Mouse (Mus musculus) E14TG2a.4 (cell line): ENCODE results near the gene Ptpn14.
A peak's percentile ranks its signal among the peaks of the same experiment; 100 is the strongest.

ENCODE experiments used
- H3K27me3 ChIP-seq: 2 replicates; pipeline ENCODE4 v1.6.1; 2014; ENCODE audit warnings: low read length, control low read depth; ENCODE audit not compliant: insufficient read depth
- H3K36me3 ChIP-seq: 2 replicates; pipeline ENCODE4 v1.6.1; 2014; ENCODE audit warnings: low read length, control low read depth; ENCODE audit not compliant: insufficient read depth
- H3K4me1 ChIP-seq: replicated peaks from 2 replicates; pipeline ENCODE4 v1.6.1; 2014; ENCODE audit warnings: low read depth, low read length, control low read depth
- H3K4me3 ChIP-seq: replicated peaks from 2 replicates; pipeline ENCODE4 v1.5.1; 2014; ENCODE audit warnings: mild to moderate bottlenecking, low read length
- H3K9me3 ChIP-seq: 2 replicates; pipeline ENCODE4 v1.6.1; 2014; ENCODE audit warnings: low read length, control low read depth
- CTCF ChIP-seq: conservative IDR thresholded peaks from 2 replicates; pipeline ENCODE4 v1.5.1; 2014; ENCODE audit warnings: low read length
- NANOG ChIP-seq: IDR thresholded peaks from 2 replicates; pipeline ENCODE4 v1.6.1; 2014; ENCODE audit warnings: borderline replicate concordance, low read length, mixed read lengths
- POU5F1 ChIP-seq: IDR thresholded peaks from 2 replicates; pipeline ENCODE4 v1.6.1; 2014; ENCODE audit warnings: low read length, borderline replicate concordance

The Ptpn14 gene

GRCm38 (mm10) chr1:189694391-189694790, 33.7 kb upstream of the Ptpn14 start:
- Histone ChIP-seq H3K4me1 (peaks cover 13% of the 10 kb centered on the region), H3K9me3 (peaks cover 2% of the 10 kb centered on the region), H3K4me3 (no peak overlapping the region), H3K36me3 (no peaks in the 10 kb centered on the region), H3K27me3 (0 out of 2 replicates have a peak, but pooled peaks cover 4% of the 10 kb centered on the region)
- TF ChIP-seq POU5F1 (no peak), CTCF (no peak), NANOG (no peak)

DNA sequence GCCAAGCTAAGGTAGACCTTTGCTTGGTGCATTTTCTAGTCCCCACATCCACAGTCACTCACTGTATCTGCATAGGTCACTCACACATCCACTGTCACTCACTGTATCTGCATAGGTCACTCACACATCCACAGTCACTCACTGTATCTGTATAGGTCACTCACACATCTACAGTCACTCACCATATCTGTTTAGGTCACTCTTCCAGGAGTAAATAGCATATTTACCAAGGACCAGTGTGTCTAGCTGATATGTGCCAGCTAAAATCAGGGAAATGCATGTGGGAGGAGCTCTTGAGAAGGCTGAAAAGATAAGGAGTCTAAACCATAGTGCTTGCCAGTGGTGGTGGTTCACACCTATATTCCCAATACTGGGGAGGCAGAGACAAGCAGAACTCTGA, 32.7 kb upstream of the Ptpn14 start:
- Histone ChIP-seq H3K4me1 (peaks cover 13% of the 10 kb centered on the region), H3K9me3 (no peaks in the 10 kb centered on the region), H3K27me3 (0 out of 2 replicates have a peak, but pooled peaks cover 4% of the 10 kb centered on the region), H3K4me3 (no peak overlapping the region), H3K36me3 (no peaks in the 10 kb centered on the region)
- TF ChIP-seq NANOG (no peak), POU5F1 (no peak), CTCF (no peak)

GRCm38 (mm10) chr1:189698416-189698815, 29.7 kb upstream of the Ptpn14 start:
- Histone ChIP-seq H3K36me3 (no peaks in the 10 kb centered on the region), H3K9me3 (no peaks in the 10 kb centered on the region), H3K27me3 (peaks cover 8% of the 10 kb centered on the region; the same call in 1 of the 2 replicates), H3K4me1 (peaks cover 9% of the 10 kb centered on the region), H3K4me3 (no peak overlapping the region)
- no peak for TF ChIP-seq NANOG
- no peak for TF ChIP-seq POU5F1
- TF ChIP-seq CTCF: no peak

GRCm38 (mm10) chr1:189700186-189700585, 27.9 kb upstream of the Ptpn14 start:
- no peak overlapping the region for H3K4me3 ChIP-seq
- TF ChIP-seq NANOG: no peak
- no peak for TF ChIP-seq CTCF
- TF ChIP-seq POU5F1: no peak

DNA sequence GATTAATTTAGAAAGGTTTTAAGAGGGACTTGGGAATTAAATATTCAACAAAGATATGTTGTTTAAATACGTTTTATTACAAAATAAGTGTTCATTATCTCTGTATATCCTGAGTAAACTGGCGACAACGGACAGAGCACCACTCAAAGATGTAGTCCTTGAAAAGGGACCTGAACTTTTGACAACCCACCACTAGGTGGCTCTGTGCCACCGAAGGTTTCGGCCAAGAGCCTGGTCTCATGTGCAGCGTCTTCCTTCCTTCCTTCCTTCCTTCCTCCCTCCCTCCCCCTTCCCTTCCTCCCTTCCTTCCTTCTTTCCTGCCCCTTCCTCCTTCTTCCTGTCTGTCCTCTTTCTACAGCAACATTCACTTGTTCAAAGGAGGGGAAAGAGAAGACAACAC, 27.1 kb upstream of the Ptpn14 start:
- Histone ChIP-seq H3K9me3 (no peaks in the 10 kb centered on the region), H3K4me3 (no peak overlapping the region), H3K4me1 (no peaks in the 10 kb centered on the region), H3K27me3 (peaks cover 12% of the 10 kb centered on the region), H3K36me3 (no peaks in the 10 kb centered on the region)
- TF ChIP-seq POU5F1 (no peak), NANOG (no peak), CTCF (peak; percentile 46)

More at GRCm38 (mm10) chr1:189700186-189700585, 27.9 kb upstream of the Ptpn14 start:
- H3K36me3 ChIP-seq: no peaks in the 10 kb centered on the region
- H3K9me3 ChIP-seq: no peaks in the 10 kb centered on the region
- peaks cover 8% of the 10 kb centered on the region; the same call in 1 of the 2 replicates for H3K27me3 ChIP-seq
- no peaks in the 10 kb centered on the region; the same call in 1 of the 2 replicates for H3K4me1 ChIP-seq

DNA sequence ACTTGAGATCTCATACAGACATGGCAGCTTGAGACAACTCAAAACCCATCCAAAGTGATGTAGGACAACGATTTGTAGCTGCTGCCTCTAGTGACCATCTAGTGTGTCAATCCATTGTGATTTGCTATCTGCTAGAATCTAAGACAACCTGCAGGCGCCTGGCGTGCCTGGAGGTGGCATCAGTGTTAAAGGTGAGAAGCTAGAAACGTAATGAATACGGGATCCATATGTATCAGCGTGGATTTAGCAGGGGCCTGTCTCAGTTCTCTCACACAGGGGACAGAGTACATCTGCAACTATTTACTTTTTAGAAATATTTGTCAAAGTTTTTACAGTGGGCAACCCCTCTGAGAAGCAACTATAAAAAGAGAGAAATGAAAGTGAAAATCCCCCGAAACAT, 24.9 kb upstream of the Ptpn14 start:
- H3K4me1 ChIP-seq: no peaks in the 10 kb centered on the region
- TF ChIP-seq POU5F1 (no peak), CTCF (no peak), NANOG (no peak)
- no peak overlapping the region for H3K4me3 ChIP-seq
- no peaks in the 10 kb centered on the region for H3K9me3 ChIP-seq
- H3K36me3 ChIP-seq: no peaks in the 10 kb centered on the region
- peaks cover 20% of the 10 kb centered on the region for H3K27me3 ChIP-seq

GRCm38 (mm10) chr1:189703591-189703990, 24.5 kb upstream of the Ptpn14 start:
- Histone ChIP-seq H3K27me3 (peaks cover 16% of the 10 kb centered on the region), H3K9me3 (no peaks in the 10 kb centered on the region), H3K36me3 (no peaks in the 10 kb centered on the region), H3K4me1 (peaks cover under 1% of the 10 kb centered on the region; the same call in 1 of the 2 replicates), H3K4me3 (no peak overlapping the region)
- no peak for TF ChIP-seq POU5F1
- no peak for TF ChIP-seq NANOG
- TF ChIP-seq CTCF: no peak

GRCm38 (mm10) chr1:189706040-189706645, 21.9 kb upstream of the Ptpn14 start:
- peaks cover 16% of the 10 kb centered on the region for H3K27me3 ChIP-seq
- H3K36me3 ChIP-seq: no peaks in the 10 kb centered on the region
- H3K4me3 ChIP-seq: no peak overlapping the region
- peaks cover 3% of the 10 kb centered on the region; the same call in 1 of the 2 replicates for H3K4me1 ChIP-seq
- no peaks in the 10 kb centered on the region for H3K9me3 ChIP-seq
- no peak for TF ChIP-seq NANOG
- no peak for TF ChIP-seq CTCF
- TF ChIP-seq POU5F1: no peak

GRCm38 (mm10) chr1:189707014-189707413, 21.1 kb upstream of the Ptpn14 start:
- Histone ChIP-seq H3K4me3 (no peak overlapping the region), H3K9me3 (no peaks in the 10 kb centered on the region), H3K4me1 (peaks cover 3% of the 10 kb centered on the region; the same call in 1 of the 2 replicates), H3K27me3 (peaks cover 14% of the 10 kb centered on the region), H3K36me3 (no peaks in the 10 kb centered on the region)
- TF ChIP-seq POU5F1: no peak
- TF ChIP-seq CTCF: no peak
- TF ChIP-seq NANOG: no peak
